Mouse (Mus musculus): Measurements from ENCODE around the gene Olfr554. TPM values are rescaled to one million over a fixed set of nuclear protein-coding genes. Genes with fewer than 3 reads are reported as not detected.
"Not testable (repeated sequence)": the region's sequence is repeated elsewhere in the genome, so short reads cannot be mapped to it uniquely, and the experiment has no call there.

Olfr554 gene
- polyA plus RNA-seq (2017; shearing (Covaris generic)), result not detected

DNA sequence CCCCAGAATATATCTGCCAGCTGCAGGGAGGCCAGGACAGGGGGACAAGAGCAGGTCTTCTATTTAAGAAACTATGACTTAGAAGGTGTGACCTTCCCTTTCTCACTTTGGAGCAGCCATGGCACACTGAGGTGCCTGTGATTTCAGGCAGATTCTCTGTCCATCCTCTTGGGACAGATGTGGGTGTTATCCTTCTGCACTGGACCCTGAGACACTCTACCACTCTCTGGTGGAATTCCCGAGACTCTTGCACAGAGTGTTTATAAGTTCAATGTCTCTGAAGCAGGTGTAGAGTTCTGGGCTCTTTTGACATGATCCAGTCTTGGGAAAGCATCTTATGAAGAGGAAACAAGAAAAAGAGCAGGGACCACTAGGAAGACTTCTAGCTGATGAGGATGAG lies at the start of gene Olfr554:
Gene Olfr554, plus strand, starts transcription at position 301 of the 400 bp plus-strand sequence.
- no peak for ATAC-seq

DNA sequence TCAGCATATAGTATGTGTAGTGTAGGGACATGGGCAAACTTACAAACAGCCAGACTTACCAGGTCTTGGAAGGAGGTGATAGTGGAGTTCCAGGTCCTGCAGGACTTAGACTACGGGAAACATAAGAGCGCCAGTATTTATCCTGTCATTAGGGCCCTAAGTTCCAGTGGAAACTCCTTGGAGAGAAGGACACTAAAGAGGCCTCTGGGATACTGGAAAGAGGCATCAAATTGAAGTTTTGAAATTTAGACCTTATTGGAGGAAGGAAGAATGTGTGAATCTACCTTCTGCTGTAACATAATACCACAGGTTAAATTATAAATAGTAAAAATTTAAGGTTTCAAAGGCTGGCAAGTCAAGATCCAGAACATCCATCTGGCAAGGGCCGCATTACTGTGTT lies 46.4 kb upstream of the Olfr554 start, which contains the start of gene Olfr551:
Gene Olfr551, minus strand, starts transcription at position 101 of the 400 bp plus-strand sequence.
- no peak for ATAC-seq

DNA sequence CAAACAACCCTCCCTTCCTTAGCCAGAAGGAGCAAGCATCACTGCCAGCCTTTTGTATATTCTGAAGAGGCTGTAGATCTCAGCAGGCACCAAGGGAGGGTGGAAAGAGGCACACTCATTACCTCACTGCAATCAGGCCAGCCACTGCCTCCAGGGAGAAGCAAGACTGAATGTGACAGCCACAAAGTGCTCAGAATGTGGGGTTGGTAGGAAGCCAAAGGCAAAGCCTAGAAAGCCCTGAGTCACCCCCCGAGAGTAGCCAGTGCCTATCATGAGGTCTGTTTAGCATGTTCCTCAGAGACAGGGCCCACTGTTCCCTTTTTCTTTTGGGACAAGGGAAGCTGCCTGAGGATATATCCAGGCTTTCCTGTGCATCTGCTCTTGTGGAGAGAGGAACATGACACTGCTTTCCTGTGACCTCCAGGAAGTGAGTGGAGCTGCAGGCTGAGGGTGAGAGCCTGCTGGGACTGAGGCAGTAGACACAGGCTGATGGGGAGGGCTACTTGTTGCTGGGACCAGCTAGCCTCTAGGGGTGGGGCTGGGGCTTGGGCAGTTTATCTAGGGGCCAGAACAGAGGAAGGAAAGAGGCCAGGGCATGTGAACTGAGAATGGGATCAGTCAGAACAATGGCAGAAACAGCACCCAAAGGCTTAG lies 40.7 kb upstream of the Olfr554 start, which contains the start of gene Olfr552:
Gene Olfr552, plus strand, starts transcription at position 393 of the 654 bp plus-strand sequence.
- no peak for ATAC-seq

DNA sequence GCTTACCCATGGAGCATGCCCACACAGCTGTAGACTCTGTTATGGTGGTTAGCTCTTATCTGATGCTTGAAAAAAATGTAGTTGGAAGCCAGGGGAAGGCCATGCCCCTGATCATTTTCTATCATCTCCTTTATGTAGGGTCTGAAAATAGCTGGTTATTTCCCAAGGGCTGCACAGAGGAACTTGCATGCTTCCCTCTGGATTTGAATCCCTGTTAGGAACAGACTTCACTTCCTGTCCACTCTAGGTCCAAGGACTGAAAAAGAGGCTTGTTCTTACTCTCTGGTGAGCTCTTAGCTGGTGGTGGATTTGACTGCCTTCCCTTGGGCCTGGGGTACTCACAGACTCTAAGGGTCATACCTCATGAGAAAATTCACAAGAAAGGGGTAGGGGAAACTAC lies 20.1 kb upstream of the Olfr554 start, which contains the start of gene Olfr553:
Gene Olfr553, minus strand, starts transcription at position 101 of the 400 bp plus-strand sequence.
- ATAC-seq, result no peak

DNA sequence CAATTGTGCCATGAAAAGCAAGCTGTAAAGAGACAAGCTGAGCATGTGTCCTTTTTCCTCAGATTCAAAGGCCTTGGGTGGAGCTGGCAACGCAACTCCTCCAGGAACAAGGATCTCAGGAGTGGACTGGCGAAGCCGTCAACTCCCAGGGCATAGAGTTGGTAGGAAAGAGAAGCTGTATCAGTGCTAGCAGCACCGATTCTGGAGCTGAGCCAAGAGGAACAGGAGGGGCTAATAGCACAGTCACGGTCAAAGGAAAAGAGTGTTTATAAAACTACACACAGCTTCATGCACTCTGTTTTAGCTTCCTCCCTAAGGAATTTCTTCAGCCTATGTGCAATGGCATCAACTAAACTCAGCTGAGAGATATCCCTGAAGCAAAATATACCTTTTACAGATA lies 18.6 kb upstream of the Olfr554 start:
- ATAC-seq, result no peak

DNA sequence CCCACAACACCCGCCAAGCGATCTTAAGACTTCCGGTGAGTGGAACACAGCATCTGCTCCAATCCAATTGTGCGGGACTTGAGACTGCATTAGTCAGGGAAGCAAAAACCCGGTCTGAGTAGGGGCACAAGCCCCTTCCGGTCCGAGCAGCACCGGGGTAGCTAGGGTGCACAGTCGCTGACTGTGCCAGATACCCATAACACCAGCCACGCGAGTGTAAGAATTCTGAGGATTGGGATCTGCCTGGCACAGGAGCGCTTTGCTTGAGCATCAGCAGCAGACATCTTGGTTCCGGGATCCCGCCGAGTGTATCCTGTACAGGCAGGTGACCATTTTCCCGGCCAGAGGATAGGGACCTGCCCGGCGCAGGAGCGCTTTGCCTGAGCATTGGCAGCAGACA lies 17.9 kb upstream of the Olfr554 start:
- not testable (repeated sequence) for ATAC-seq

DNA sequence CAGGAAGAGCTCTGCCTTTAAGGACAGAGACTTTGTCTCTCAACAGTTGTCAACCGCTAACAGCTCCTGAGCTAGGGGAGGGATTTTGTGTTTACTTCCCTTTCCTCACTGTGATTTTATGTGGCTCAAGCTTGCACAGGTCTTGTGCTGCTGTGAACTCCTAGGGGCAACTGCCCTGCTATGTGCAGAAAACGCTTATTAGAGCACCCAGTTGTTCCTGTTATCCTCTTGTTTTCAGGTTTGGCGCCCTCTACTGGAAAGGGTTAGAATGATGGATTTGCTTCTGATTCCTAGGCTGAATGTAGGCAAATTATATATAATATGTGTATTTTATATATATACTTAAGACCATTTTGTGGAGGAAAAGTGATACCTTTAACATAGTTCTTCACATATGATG lies 1.6 kb upstream of the Olfr554 start:
- no peak for ATAC-seq

DNA sequence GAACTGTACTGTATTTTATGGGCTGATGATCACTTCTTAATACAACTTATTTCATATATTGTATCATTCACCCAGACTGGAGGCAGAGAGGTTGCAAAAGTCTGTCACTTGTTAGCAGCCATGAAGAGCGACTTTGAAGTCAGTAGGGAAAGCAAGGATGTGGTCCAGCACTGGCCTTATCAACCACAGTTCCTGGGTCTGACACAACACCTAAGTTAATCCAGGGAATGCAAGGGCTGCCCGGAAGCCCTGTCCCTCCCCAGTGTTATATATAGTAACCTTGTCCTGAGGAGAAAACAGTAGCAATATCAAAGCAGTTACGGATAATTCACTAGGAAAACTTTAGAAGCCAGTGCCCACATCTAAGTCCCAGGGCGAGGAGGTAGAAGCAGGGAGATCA lies 6.7 kb downstream of the Olfr554 start:
- ATAC-seq, result not testable (repeated sequence)

DNA sequence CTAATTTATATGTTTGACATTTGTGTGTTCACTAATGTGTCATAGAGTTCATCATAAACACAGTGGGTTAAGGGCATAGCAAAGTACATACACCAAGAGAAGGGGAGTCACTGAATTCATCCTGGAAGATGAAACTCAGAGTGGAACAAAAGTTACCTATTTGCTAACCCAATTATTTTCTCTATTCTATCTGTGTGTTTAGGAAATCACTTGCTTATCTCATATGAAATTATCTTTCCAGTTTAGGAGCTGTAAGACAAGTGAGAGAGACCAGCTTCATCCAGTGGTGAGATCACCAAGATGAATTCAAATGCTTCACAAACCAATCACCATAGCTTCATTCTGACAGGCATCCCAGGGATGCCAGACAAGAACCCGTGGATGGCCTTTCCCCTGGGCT lies 20.3 kb downstream of the Olfr554 start, which contains the start of gene Olfr555:
Gene Olfr555, plus strand, starts transcription at position 301 of the 400 bp plus-strand sequence.
- ATAC-seq, result no peak

DNA sequence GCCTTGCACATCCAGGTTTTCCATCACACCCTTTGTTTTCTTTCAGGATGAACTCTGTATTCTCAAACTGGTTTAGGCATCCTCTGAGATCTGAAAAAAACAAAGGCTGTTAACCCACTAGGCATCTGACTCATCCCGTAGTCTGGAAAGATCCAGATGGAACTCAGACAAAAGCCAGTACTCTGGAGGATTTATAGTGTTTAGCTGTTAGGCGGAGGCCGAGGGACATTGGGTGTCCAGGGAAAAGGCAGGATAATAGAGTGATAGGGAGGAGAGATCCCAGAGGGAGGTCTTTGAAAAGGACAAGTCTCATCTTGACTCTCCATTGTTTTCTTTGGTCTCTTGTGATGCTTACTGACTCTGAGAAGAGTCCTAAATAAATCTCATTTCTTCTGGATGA lies 26.4 kb downstream of the Olfr554 start, which contains the start of gene Olfr556:
Gene Olfr556, plus strand, starts transcription at position 301 of the 400 bp plus-strand sequence.
- no peak for ATAC-seq

DNA sequence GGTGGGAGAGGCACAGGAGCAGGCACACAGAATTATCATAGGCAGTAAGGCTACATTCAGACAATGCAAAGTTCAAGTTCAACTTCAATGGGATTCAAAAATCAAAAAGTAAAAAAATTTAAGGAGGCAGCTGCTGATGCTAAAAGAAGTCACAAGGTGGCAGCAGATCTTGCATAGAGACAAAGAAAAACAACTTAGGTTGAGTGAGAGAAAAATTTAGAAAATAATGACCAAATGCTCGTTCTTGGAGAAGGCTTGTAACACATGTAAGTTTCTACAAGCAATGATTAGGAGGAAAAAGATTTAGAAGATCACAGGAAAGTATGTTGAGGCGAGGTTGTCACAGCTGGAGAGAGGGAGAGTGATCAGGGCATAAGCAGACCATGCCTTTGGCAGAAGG lies 27.1 kb downstream of the Olfr554 start:
- no peak for ATAC-seq

DNA sequence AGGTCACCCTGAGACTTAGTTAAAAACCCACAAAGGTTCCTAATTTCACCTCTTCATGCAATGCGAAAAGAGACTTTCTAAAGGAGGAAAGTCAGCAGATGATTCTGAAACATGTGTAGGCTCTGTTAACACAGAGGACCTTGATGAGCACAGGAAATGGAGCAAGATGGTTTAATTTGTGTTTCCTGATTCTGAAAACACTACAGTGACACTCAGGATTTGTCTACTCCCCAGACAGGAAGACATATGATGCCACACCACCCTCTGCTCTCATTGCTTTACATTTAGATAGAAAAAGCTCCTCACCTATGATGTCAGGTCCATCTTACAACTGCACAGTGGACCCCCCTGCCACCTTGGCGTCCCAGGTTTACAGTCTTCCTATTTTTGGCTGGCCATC lies 38.0 kb downstream of the Olfr554 start:
- no peak for ATAC-seq

DNA sequence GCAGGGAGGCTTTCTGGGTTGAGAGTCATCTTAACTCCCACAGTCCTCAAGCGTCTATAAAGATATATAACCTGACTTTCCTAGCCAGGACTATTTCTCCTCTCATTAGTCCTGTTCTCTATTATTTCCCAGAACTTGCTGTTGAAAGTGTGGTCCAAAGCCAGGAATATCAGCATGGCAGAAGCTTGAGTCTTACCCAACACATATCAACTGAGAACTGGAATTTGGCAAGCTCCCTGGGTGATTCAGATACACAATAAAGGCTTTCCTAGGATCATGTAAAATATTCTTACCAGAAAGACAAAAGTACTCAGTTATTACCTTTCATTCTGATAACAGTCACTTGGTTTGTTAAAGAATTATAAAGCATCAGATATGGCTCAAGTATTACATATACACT lies 43.7 kb downstream of the Olfr554 start:
- no peak for ATAC-seq

DNA sequence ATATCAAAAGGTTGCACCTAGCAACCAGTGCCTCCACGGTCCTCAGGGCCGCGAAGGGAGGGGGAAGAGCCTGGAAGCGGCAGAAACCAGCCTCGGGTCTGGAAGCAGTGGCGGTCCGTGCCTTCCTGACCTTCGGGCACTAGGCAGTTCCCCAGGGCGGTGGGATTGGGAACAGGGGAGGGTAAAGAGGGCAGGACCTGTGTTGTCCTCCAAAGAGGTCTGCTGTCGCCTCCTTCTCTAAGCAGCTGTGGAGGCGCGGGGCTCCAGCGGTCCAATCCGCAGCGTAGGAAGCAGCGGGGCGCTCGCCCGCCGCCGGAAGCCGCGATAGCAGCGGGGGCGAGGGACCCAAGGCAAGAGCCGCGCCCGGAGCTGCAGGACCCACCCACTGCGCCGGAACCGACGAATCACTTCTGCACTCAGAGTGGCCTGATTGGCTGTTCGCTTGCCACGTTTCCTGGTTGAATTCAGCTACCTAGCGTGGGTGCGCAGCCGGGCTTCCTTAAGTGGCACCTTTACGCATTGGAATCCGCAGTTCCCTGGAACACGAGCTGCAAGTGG lies 48.8 kb downstream of the Olfr554 start, which contains the start of gene Trim68:
Gene Trim68, minus strand, starts transcription at position 384 of the 558 bp plus-strand sequence.
- ATAC-seq, result peak; percentile 100

Other genes starting within 250 kb of the Olfr554 start
- gene Rrm1, start 196.7 kb upstream of the Olfr554 start, polyA plus RNA-seq (2017; shearing (Covaris generic)), result 10 to 100 TPM; 48.5 to 59.7 TPM
- gene Olfr543, start 156.8 kb upstream of the Olfr554 start, polyA plus RNA-seq (2017; shearing (Covaris generic)), result under 1 TPM in 1 of 2 experiments, not detected in 1; 0.58 TPM
- gene Olfr544, start 150.1 kb upstream of the Olfr554 start, polyA plus RNA-seq (2017; shearing (Covaris generic)), result not detected
- gene Olfr545, start 138.9 kb upstream of the Olfr554 start, polyA plus RNA-seq (2017; shearing (Covaris generic)), result not detected
- gene Olfr547, start 103.7 kb upstream of the Olfr554 start, polyA plus RNA-seq (2017; shearing (Covaris generic)), result not detected
- gene Olfr548-ps1, start 97.5 kb upstream of the Olfr554 start, polyA plus RNA-seq (2017; shearing (Covaris generic)), result not detected
- gene Olfr549, start 88.6 kb upstream of the Olfr554 start, polyA plus RNA-seq (2017; shearing (Covaris generic)), result not detected
- 10 to 100 TPM in 1 of 2 experiments, 1 to 10 TPM in 1; 8.5 to 11.4 TPM for gene Trim21, start 72.9 kb upstream of the Olfr554 start, polyA plus RNA-seq (2017; shearing (Covaris generic))
- not detected for gene Olfr550, start 67.0 kb upstream of the Olfr554 start, polyA plus RNA-seq (2017; shearing (Covaris generic))
- gene Olfr551, start 46.5 kb upstream of the Olfr554 start, polyA plus RNA-seq (2017; shearing (Covaris generic)), result not detected
- under 1 TPM in 1 of 2 experiments, not detected in 1; 0.09 TPM for gene Olfr552, start 40.7 kb upstream of the Olfr554 start, polyA plus RNA-seq (2017; shearing (Covaris generic))
- not detected for gene Olfr553, start 20.2 kb upstream of the Olfr554 start, polyA plus RNA-seq (2017; shearing (Covaris generic))
- gene Olfr555, start 20.4 kb downstream of the Olfr554 start, polyA plus RNA-seq (2017; shearing (Covaris generic)), result not detected
- gene Olfr556, start 26.5 kb downstream of the Olfr554 start, polyA plus RNA-seq (2017; shearing (Covaris generic)), result not detected
- gene Trim68, start 48.9 kb downstream of the Olfr554 start, polyA plus RNA-seq (2017; shearing (Covaris generic)), result 10 to 100 TPM; 15.7 to 20.6 TPM
- not detected for gene Olfr557, start 57.5 kb downstream of the Olfr554 start, polyA plus RNA-seq (2017; shearing (Covaris generic))
- not detected for gene Olfr558, start 63.8 kb downstream of the Olfr554 start, polyA plus RNA-seq (2017; shearing (Covaris generic))
- not detected for gene Olfr33, start 80.6 kb downstream of the Olfr554 start, polyA plus RNA-seq (2017; shearing (Covaris generic))
- gene Olfr559, start 89.1 kb downstream of the Olfr554 start, polyA plus RNA-seq (2017; shearing (Covaris generic)), result not detected
- not detected for gene Olfr560, start 120.9 kb downstream of the Olfr554 start, polyA plus RNA-seq (2017; shearing (Covaris generic))
- not detected for gene Olfr78, start 121.0 kb downstream of the Olfr554 start, polyA plus RNA-seq (2017; shearing (Covaris generic))
- gene Olfr561, start 132.8 kb downstream of the Olfr554 start, polyA plus RNA-seq (2017; shearing (Covaris generic)), result not detected
- not detected for gene Olfr564, start 165.0 kb downstream of the Olfr554 start, polyA plus RNA-seq (2017; shearing (Covaris generic))
- not detected for gene Olfr566, start 220.3 kb downstream of the Olfr554 start, polyA plus RNA-seq (2017; shearing (Covaris generic))
- gene Olfr568, start 238.7 kb downstream of the Olfr554 start, polyA plus RNA-seq (2017; shearing (Covaris generic)), result not detected